9 mouse cellular contexts compared by ENCODE assay signal in the genomic region with DNA sequence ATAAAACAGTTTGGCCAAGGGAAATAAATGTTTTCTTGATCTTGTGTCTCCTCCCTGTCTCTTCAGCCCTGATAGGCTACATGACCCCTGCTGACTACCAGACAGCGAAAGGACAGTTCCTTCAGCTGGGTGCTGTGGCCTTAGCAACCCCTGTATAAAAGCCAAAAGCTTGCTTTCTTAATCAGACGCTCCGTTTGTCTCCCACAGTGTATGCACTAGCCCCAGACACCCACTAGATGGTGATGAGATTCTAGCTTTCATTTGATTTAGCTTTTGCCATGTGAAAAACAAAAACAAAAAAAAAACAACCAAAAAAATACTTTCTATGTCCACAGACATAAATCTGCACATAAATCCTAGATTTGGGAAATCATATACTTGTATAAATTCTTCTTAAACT.
DNase-seq lines count a peak whose midpoint lies in the region; ATAC-seq and TF ChIP-seq lines count a peak whose summit lies in the region.
"Had no signal": no experiment of that assay in that cellular context is flagged by ENCODE, and none has a peak within 500 bp of the region (broad histone marks: within the 10 kb centered on the region; RNA-seq: fewer than 3 reads in every experiment).

No protein-coding gene starts in this region.

- H3K9me3 ChIP-seq in heart, postnatal 0 days (replicated peaks; ENCODE audit: control insufficient read depth, low read length) = no peaks in the 10 kb centered on the region
- H3K9me3 ChIP-seq in midbrain, embryonic 14.5 days (ENCODE audit: control insufficient read depth, low read length) = no peaks in the 10 kb centered on the region
- H3K9me3 ChIP-seq in midbrain, embryonic 10.5 days (replicated peaks) = no peaks in the 10 kb centered on the region
- H3K9me3 ChIP-seq in midbrain, postnatal 0 days (ENCODE audit: low read length) = no peaks in the 10 kb centered on the region
- H3K9me3 ChIP-seq: limb, embryonic 13.5 days had no signal

- H3K9ac ChIP-seq in heart, postnatal 0 days (replicated peaks; ENCODE audit: low read depth, low read length) = no peak overlapping the region
- no peak overlapping the region for H3K9ac ChIP-seq in midbrain, embryonic 14.5 days (replicated peaks; ENCODE audit: low read length)
- H3K9ac ChIP-seq in midbrain, postnatal 0 days (replicated peaks; ENCODE audit: low read length, poor library complexity, severe bottlenecking) = no peak overlapping the region
- H3K9ac ChIP-seq: limb, embryonic 13.5 days had no signal

- no peaks in the 10 kb centered on the region for H3K4me1 ChIP-seq in heart, postnatal 0 days (ENCODE audit: control insufficient read depth, insufficient read depth)
- no peaks in the 10 kb centered on the region for H3K4me1 ChIP-seq in midbrain, embryonic 14.5 days (ENCODE audit: control insufficient read depth, insufficient read depth, low read length)
- H3K4me1 ChIP-seq in midbrain, embryonic 10.5 days = no peaks in the 10 kb centered on the region
- no peaks in the 10 kb centered on the region for H3K4me1 ChIP-seq in midbrain, postnatal 0 days (ENCODE audit: insufficient read depth, low read length)

- no peaks in the 10 kb centered on the region for H3K36me3 ChIP-seq in heart, postnatal 0 days (replicated peaks; ENCODE audit: control insufficient read depth, insufficient read depth, low read length)
- no peaks in the 10 kb centered on the region for H3K36me3 ChIP-seq in midbrain, embryonic 14.5 days (ENCODE audit: control insufficient read depth, insufficient read depth, low read length)
- no peaks in the 10 kb centered on the region for H3K36me3 ChIP-seq in midbrain, embryonic 10.5 days
- no peaks in the 10 kb centered on the region for H3K36me3 ChIP-seq in midbrain, postnatal 0 days (ENCODE audit: insufficient read depth, low read length)
- H3K36me3 ChIP-seq: limb, embryonic 13.5 days had no signal

- DNase-seq in heart, postnatal 0 days (ENCODE audit: low spot score) = no peak
- DNase-seq in heart, adult 11 months = no peak
- DNase-seq in midbrain, embryonic 14.5 days = peak; percentile 58
- DNase-seq in midbrain, embryonic 10.5 days (ENCODE audit: low spot score) = no peak
- peak; percentile 32 to 48 for DNase-seq in cerebellum, postnatal 10 days
- DNase-seq in midbrain, postnatal 0 days (ENCODE audit: low spot score) = peak; percentile 71
- no peak for DNase-seq in B cell, adult 2 months
- no peak for DNase-seq in spleen, postnatal 4 days (ENCODE audit: low spot score in 2 of 2)

- no peak overlapping the region for H3K4me3 ChIP-seq in heart, postnatal 0 days (ENCODE audit: low read depth, low read length)
- no peak overlapping the region for H3K4me3 ChIP-seq in midbrain, embryonic 14.5 days (replicated peaks; ENCODE audit: low read depth, low read length)
- H3K4me3 ChIP-seq in midbrain, embryonic 10.5 days = no peak overlapping the region
- no peak overlapping the region for H3K4me3 ChIP-seq in midbrain, postnatal 0 days (ENCODE audit: low read depth, low read length)
- H3K4me3 ChIP-seq: limb, embryonic 13.5 days had no signal

- no peaks in the 10 kb centered on the region for H3K27me3 ChIP-seq in heart, postnatal 0 days (ENCODE audit: control insufficient read depth, insufficient read depth, low read length)
- H3K27me3 ChIP-seq in midbrain, embryonic 14.5 days (ENCODE audit: control insufficient read depth, insufficient read depth, low read length) = no peaks in the 10 kb centered on the region
- no peaks in the 10 kb centered on the region for H3K27me3 ChIP-seq in midbrain, embryonic 10.5 days (ENCODE audit: low read depth, poor library complexity, severe bottlenecking)
- no peaks in the 10 kb centered on the region for H3K27me3 ChIP-seq in midbrain, postnatal 0 days (ENCODE audit: insufficient read depth, low read length)
- H3K27me3 ChIP-seq: limb, embryonic 13.5 days had no signal

- no peak overlapping the region for H3K4me2 ChIP-seq in heart, postnatal 0 days (ENCODE audit: low read depth, low read length)
- H3K4me2 ChIP-seq in midbrain, embryonic 14.5 days (ENCODE audit: low read length) = no peak overlapping the region
- no peak overlapping the region for H3K4me2 ChIP-seq in midbrain, postnatal 0 days (ENCODE audit: low read depth, low read length, poor library complexity, severe bottlenecking)
- H3K4me2 ChIP-seq: limb, embryonic 13.5 days had no signal

- 32% methylated on average over 3 of the region's 3 CpGs for WGBS in heart, postnatal 0 days
- WGBS in midbrain, embryonic 14.5 days = 13% methylated on average over 3 of the region's 3 CpGs
- WGBS in midbrain, embryonic 10.5 days = 18% methylated on average over 3 of the region's 3 CpGs
- 23% methylated on average over 3 of the region's 3 CpGs for WGBS in midbrain, postnatal 0 days

- ATAC-seq in heart, postnatal 0 days (ENCODE audit: insufficient read depth, low read depth) = no peak
- no peak for ATAC-seq in midbrain, embryonic 14.5 days (ENCODE audit: low FRiP score, low TSS enrichment)
- ATAC-seq in midbrain, postnatal 0 days (ENCODE audit: low FRiP score) = peak; percentile 78

- no peak overlapping the region for H3K27ac ChIP-seq in heart, postnatal 0 days (ENCODE audit: low read depth)
- no peak overlapping the region for H3K27ac ChIP-seq in midbrain, embryonic 14.5 days (replicated peaks; ENCODE audit: low read depth, low read length)
- no peak overlapping the region for H3K27ac ChIP-seq in midbrain, embryonic 10.5 days (replicated peaks)
- H3K27ac ChIP-seq in midbrain, postnatal 0 days (ENCODE audit: low read depth, low read length) = no peak overlapping the region
- H3K27ac ChIP-seq: limb, embryonic 13.5 days had no signal

- TF ChIP-seq CTCF in heart, postnatal 0 days (IDR thresholded peaks at IDR 0.05; ENCODE audit: low read depth) = peak; percentile 41
- TF ChIP-seq CTCF in midbrain, postnatal 0 days (IDR thresholded peaks at IDR 0.05) = peak; percentile 87

- no peak for TF ChIP-seq EP300 in heart, postnatal 0 days (IDR thresholded peaks at IDR 0.05; ENCODE audit: low read depth)

Comparison
In these comparisons a context has a peak if more than half of its experiments do, and no peak if none do; other contexts are left out.
1. DNase-seq: peak in midbrain, embryonic 14.5 days (single experiment), cerebellum, postnatal 10 days (2 of 2) and midbrain, postnatal 0 days (single experiment); none in heart, postnatal 0 days (single experiment), heart, adult 11 months (single experiment), midbrain, embryonic 10.5 days (single experiment), B cell, adult 2 months (0 of 2) and spleen, postnatal 4 days (0 of 2).